Mouse (Mus musculus): ENCODE measurements around the gene Arid3a. TPM values are rescaled to one million over a fixed set of nuclear protein-coding genes. Genes with fewer than 3 reads are reported as not detected.

Arid3a gene
- total RNA-seq, 1 experiment = 16.3 TPM

- Histone ChIP-seq H3K9me3 (ENCODE audit: control insufficient read depth, insufficient read depth, low read depth, low read length) (no peaks in the 10 kb centered on the region), H3K4me3 (ENCODE audit: insufficient read depth in 1 of 2, low read depth in 1 of 2, low read length in 2 of 2, poor library complexity in 1 of 2, severe bottlenecking in 1 of 2) (peak overlapping the region; percentile 79 to 94; a peak in 3 of 4 replicates), H3K4me1 (ENCODE audit: control insufficient read depth in 2 of 2, insufficient read depth in 2 of 2, low read length in 2 of 2, poor library complexity in 1 of 2) (peaks cover 0 to 12% of the 10 kb centered on the region in 2 experiments; a peak in 2 of 4 replicates), H3K27ac (ENCODE audit: insufficient read depth, low read depth, low read length, poor library complexity, severe bottlenecking) (no peak overlapping the region), H3K9ac (ENCODE audit: insufficient read depth, low read depth, low read length, poor library complexity, severe bottlenecking) (peak overlapping the region; percentile 21; the same call in 1 of the 2 replicates), H3K36me3 (ENCODE audit: control insufficient read depth, insufficient read depth, low read length, poor library complexity, severe bottlenecking) (peaks cover 14% of the 10 kb centered on the region; the same call in 1 of the 2 replicates)
- DNase-seq (ENCODE audit: low read depth, low spot score) = no peak
- TF ChIP-seq ZC3H11A (IDR thresholded peaks at IDR 0.05; ENCODE audit: borderline replicate concordance, low read depth, low read length) (no peak), MAFK (IDR thresholded peaks at IDR 0.05; ENCODE audit: insufficient read depth, low read depth, low read length) (no peak), HCFC1 (IDR thresholded peaks at IDR 0.05; ENCODE audit: borderline replicate concordance, insufficient read depth, low read length) (no peak), ZNF384 (IDR thresholded peaks at IDR 0.05; ENCODE audit: low read depth, low read length) (no peak), CHD2 (IDR thresholded peaks at IDR 0.05; ENCODE audit: low read depth, low read length) (no peak)
- in situ Hi-C loops (cut with MboI; ENCODE audit: low sequenced_read_pairs in 2 of 2, unreplicated experiment in 2 of 2) = loop anchor here in 1 of 2 experiments (25.0 kb wide), 1 partner anchor 114 kb away; the partner anchor contains the start of genes Sbno2 and Stk11
These were observed 71.0 kb downstream of the Arid3a start for GRCm38 (mm10) chr10:79997819-79998218.

- Histone ChIP-seq H3K9me3 (ENCODE audit: control insufficient read depth, insufficient read depth, low read depth, low read length) (no peaks in the 10 kb centered on the region), H3K9ac (ENCODE audit: insufficient read depth, low read depth, low read length, poor library complexity, severe bottlenecking) (no peak overlapping the region), H3K27ac (ENCODE audit: insufficient read depth, low read depth, low read length, poor library complexity, severe bottlenecking) (no peak overlapping the region), H3K36me3 (ENCODE audit: control insufficient read depth, insufficient read depth, low read length, poor library complexity, severe bottlenecking) (no peaks in the 10 kb centered on the region; the same call in 1 of the 2 replicates), H3K4me3 (ENCODE audit: insufficient read depth in 1 of 2, low read depth in 1 of 2, low read length in 2 of 2, poor library complexity in 1 of 2, severe bottlenecking in 1 of 2) (no peak overlapping the region), H3K4me1 (ENCODE audit: control insufficient read depth in 2 of 2, insufficient read depth in 2 of 2, low read length in 2 of 2, poor library complexity in 1 of 2) (peaks cover 10 to 28% of the 10 kb centered on the region in 2 experiments)
- no peak for DNase-seq (ENCODE audit: low read depth, low spot score)
- in situ Hi-C loops (cut with MboI; ENCODE audit: low sequenced_read_pairs in 2 of 2, unreplicated experiment in 2 of 2) = no loop called here
- TF ChIP-seq MAFK (IDR thresholded peaks at IDR 0.05; ENCODE audit: insufficient read depth, low read depth, low read length) = no peak
- TF ChIP-seq ZC3H11A (IDR thresholded peaks at IDR 0.05; ENCODE audit: borderline replicate concordance, low read depth, low read length) = no peak
- no peak for TF ChIP-seq CHD2 (IDR thresholded peaks at IDR 0.05; ENCODE audit: low read depth, low read length)
- TF ChIP-seq ZNF384 (IDR thresholded peaks at IDR 0.05; ENCODE audit: low read depth, low read length) = no peak
- TF ChIP-seq HCFC1 (IDR thresholded peaks at IDR 0.05; ENCODE audit: borderline replicate concordance, insufficient read depth, low read length) = no peak
These were observed 75.1 kb downstream of the Arid3a start for GRCm38 (mm10) chr10:80001945-80002344.

DNA sequence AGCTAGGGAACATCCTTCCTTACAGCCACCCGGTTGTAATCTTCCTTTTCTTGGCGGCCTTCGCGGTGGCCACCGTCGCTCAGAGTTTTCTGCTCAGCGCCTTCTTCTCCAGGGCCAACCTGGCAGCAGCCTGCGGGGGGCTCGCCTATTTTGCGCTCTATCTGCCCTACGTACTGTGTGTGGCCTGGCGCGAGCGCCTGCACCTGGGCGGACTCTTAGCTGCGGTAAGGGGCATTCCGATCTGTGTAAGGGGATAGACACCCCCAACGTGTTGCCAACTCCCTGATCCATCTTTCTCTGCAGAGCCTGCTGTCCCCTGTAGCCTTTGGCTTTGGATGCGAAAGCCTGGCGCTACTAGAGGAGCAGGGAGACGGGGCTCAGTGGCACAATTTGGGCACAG, 76.0 kb downstream of the Arid3a start:
- Histone ChIP-seq H3K4me3 (ENCODE audit: insufficient read depth in 1 of 2, low read depth in 1 of 2, low read length in 2 of 2, poor library complexity in 1 of 2, severe bottlenecking in 1 of 2) (peak overlapping the region in 1 of 2 experiments; percentile 4; a peak in 1 of 4 replicates), H3K4me1 (ENCODE audit: control insufficient read depth in 2 of 2, insufficient read depth in 2 of 2, low read length in 2 of 2, poor library complexity in 1 of 2) (peaks cover 10 to 25% of the 10 kb centered on the region in 2 experiments), H3K36me3 (ENCODE audit: control insufficient read depth, insufficient read depth, low read length, poor library complexity, severe bottlenecking) (no peaks in the 10 kb centered on the region; the same call in 1 of the 2 replicates), H3K9ac (ENCODE audit: insufficient read depth, low read depth, low read length, poor library complexity, severe bottlenecking) (no peak overlapping the region), H3K9me3 (ENCODE audit: control insufficient read depth, insufficient read depth, low read depth, low read length) (no peaks in the 10 kb centered on the region), H3K27ac (ENCODE audit: insufficient read depth, low read depth, low read length, poor library complexity, severe bottlenecking) (no peak overlapping the region)
- no peak for DNase-seq (ENCODE audit: low read depth, low spot score)
- TF ChIP-seq ZNF384 (IDR thresholded peaks at IDR 0.05; ENCODE audit: low read depth, low read length) (no peak), MAFK (IDR thresholded peaks at IDR 0.05; ENCODE audit: insufficient read depth, low read depth, low read length) (no peak), ZC3H11A (IDR thresholded peaks at IDR 0.05; ENCODE audit: borderline replicate concordance, low read depth, low read length) (no peak), HCFC1 (IDR thresholded peaks at IDR 0.05; ENCODE audit: borderline replicate concordance, insufficient read depth, low read length) (no peak), CHD2 (IDR thresholded peaks at IDR 0.05; ENCODE audit: low read depth, low read length) (no peak)
- in situ Hi-C loops (cut with MboI; ENCODE audit: low sequenced_read_pairs in 2 of 2, unreplicated experiment in 2 of 2) = no loop called here

- H3K9ac ChIP-seq (ENCODE audit: insufficient read depth, low read depth, low read length, poor library complexity, severe bottlenecking) = no peak overlapping the region
- in situ Hi-C loops (cut with MboI; ENCODE audit: low sequenced_read_pairs in 2 of 2, unreplicated experiment in 2 of 2) = no loop called here
- H3K4me3 ChIP-seq (ENCODE audit: insufficient read depth in 1 of 2, low read depth in 1 of 2, low read length in 2 of 2, poor library complexity in 1 of 2, severe bottlenecking in 1 of 2) = no peak overlapping the region
- no peaks in the 10 kb centered on the region for H3K9me3 ChIP-seq (ENCODE audit: control insufficient read depth, insufficient read depth, low read depth, low read length)
- TF ChIP-seq ZC3H11A (IDR thresholded peaks at IDR 0.05; ENCODE audit: borderline replicate concordance, low read depth, low read length) (no peak), ZNF384 (IDR thresholded peaks at IDR 0.05; ENCODE audit: low read depth, low read length) (no peak)
- no peak for DNase-seq (ENCODE audit: low read depth, low spot score)
- H3K27ac ChIP-seq (ENCODE audit: insufficient read depth, low read depth, low read length, poor library complexity, severe bottlenecking) = no peak overlapping the region
- peaks cover 10 to 20% of the 10 kb centered on the region in 2 experiments for H3K4me1 ChIP-seq (ENCODE audit: control insufficient read depth in 2 of 2, insufficient read depth in 2 of 2, low read length in 2 of 2, poor library complexity in 1 of 2)
- peaks cover 4% of the 10 kb centered on the region; the same call in 1 of the 2 replicates for H3K36me3 ChIP-seq (ENCODE audit: control insufficient read depth, insufficient read depth, low read length, poor library complexity, severe bottlenecking)
These were observed 76.8 kb downstream of the Arid3a start for GRCm38 (mm10) chr10:80003374-80004232.
